Mouse (Mus musculus): ENCODE results near the gene Pkig. TPM values are rescaled to one million over a fixed set of nuclear protein-coding genes. Genes with fewer than 3 reads are reported as not detected.
A peak's percentile ranks its signal among the peaks of the same experiment; 100 is the strongest.

The Pkig gene
- polyA plus RNA-seq, 1 experiment from 2014 or later = 145 TPM

DNA sequence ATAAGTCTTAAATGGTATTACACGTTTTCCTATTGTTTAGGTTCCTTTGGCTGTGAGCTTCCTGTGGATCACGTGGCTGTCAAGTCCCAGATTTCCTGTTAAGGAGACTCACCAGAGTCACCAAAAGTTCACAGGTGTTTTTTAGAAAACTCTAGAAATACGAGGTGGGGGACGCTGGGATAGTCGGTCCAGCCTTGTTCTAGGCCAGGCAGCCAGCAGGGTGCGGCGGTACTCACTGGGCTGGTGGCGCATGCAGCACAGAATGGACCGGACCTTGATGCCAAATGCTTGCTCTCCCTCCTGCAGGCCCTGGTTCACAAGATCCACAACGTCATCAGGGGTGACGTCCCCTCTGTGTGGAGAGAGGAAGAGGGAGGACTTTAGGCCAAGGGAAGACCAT lies 73.8 kb downstream of the Pkig start:
- no peaks in the 10 kb centered on the region for H3K27me3 ChIP-seq (ENCODE audit: insufficient read depth, low read length)
- TF ChIP-seq CTCF (IDR thresholded peaks at IDR 0.05; ENCODE audit: low read depth) = no peak
- no peak overlapping the region for H3K9ac ChIP-seq
- H3K4me2 ChIP-seq = no peak overlapping the region
- ATAC-seq (ENCODE audit: insufficient read depth) (no peak), DNase-seq (no peak)
- peaks cover 26% of the 10 kb centered on the region for H3K36me3 ChIP-seq (ENCODE audit: insufficient read depth)
- no peaks in the 10 kb centered on the region for H3K4me1 ChIP-seq (ENCODE audit: insufficient read depth)
- H3K4me3 ChIP-seq (ENCODE audit: low read depth, low read length) = no peak overlapping the region
- WGBS = 82% methylated on average over 11 of the region's 11 CpGs
- no peaks in the 10 kb centered on the region for H3K9me3 ChIP-seq (ENCODE audit: low read depth, low read length)
- H3K27ac ChIP-seq (ENCODE audit: low read depth) = no peak overlapping the region

DNA sequence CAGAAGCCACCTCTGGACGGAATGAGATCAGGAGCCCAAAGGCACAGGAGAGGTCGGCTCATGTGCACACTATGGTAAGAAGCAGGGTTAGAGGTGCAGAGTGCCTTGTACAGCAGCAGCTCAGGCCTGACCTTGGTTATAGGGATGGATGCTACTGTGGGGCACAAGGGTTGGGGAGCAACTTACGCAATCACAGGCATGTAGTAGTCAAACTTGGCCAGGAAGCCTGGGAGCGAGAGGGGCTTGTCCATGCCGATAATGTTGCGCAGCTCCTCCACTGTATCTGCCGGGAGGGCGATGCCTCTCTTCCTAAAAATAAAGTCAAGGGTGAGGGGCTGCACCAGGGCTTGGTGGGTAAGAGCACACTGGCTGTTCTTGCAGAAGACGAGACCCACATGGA lies 77.0 kb downstream of the Pkig start:
- Histone ChIP-seq H3K27me3 (ENCODE audit: insufficient read depth, low read length) (no peaks in the 10 kb centered on the region), H3K9ac (no peak overlapping the region), H3K9me3 (ENCODE audit: low read depth, low read length) (no peaks in the 10 kb centered on the region), H3K27ac (ENCODE audit: low read depth) (no peak overlapping the region), H3K4me1 (ENCODE audit: insufficient read depth) (no peaks in the 10 kb centered on the region), H3K36me3 (ENCODE audit: insufficient read depth) (peaks cover 13% of the 10 kb centered on the region), H3K4me3 (ENCODE audit: low read depth, low read length) (no peak overlapping the region), H3K4me2 (no peak overlapping the region)
- ATAC-seq (ENCODE audit: insufficient read depth) = no peak
- 85% methylated on average over 9 of the region's 9 CpGs for WGBS
- no peak for TF ChIP-seq CTCF (IDR thresholded peaks at IDR 0.05; ENCODE audit: low read depth)
- no peak for DNase-seq

DNA sequence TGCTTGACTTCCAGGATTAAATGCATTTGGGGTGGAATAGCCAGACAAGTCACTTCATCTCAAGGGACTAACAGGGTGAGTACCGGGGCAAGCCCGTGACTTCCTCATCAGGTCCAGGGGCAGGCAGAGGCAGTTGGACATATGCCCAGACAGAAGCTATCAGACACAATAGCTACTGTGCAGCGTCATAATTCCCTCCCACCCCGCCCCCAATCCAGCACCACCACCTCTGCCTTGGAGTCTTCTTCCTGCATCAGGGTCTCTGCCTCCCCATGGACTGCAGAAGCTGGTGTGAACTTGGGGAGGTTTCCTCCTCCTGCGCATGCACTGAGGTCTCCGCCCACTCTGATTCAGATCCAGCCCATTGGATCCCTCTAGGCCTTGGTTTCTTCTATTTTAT lies 77.8 kb downstream of the Pkig start:
- no peak overlapping the region for H3K4me3 ChIP-seq (ENCODE audit: low read depth, low read length)
- peak; percentile 74 for DNase-seq
- H3K27me3 ChIP-seq (ENCODE audit: insufficient read depth, low read length) = no peaks in the 10 kb centered on the region
- H3K4me2 ChIP-seq = no peak overlapping the region
- no peak overlapping the region for H3K27ac ChIP-seq (ENCODE audit: low read depth)
- WGBS = 57% methylated on average over 6 of the region's 6 CpGs
- peaks cover 6% of the 10 kb centered on the region; the same call in 1 of the 2 replicates for H3K36me3 ChIP-seq (ENCODE audit: insufficient read depth)
- H3K9me3 ChIP-seq (ENCODE audit: low read depth, low read length) = no peaks in the 10 kb centered on the region
- H3K9ac ChIP-seq = no peak overlapping the region
- peak; percentile 67; the same call in 1 of the 2 replicates for ATAC-seq (ENCODE audit: insufficient read depth)
- TF ChIP-seq CTCF (IDR thresholded peaks at IDR 0.05; ENCODE audit: low read depth) = no peak
- no peaks in the 10 kb centered on the region for H3K4me1 ChIP-seq (ENCODE audit: insufficient read depth)

DNA sequence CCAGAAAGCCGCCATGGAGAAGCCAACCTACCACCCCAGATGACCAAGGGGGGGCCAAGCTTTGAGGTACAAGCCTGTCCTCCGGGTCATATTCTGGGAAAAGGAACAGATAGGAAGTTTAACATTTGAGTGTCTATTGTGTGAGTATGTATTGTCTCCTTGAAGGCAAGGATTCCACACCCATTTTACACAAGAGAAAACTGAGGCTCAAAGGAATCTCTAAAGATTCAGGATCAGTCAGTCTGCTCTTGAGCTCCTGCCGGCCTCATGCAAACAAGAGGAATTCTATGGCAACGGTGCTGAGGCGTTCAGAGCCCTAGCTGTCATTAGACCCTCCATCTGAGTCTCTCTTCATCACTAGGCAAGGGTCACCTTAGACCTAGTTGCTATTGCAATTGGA lies 84.5 kb downstream of the Pkig start:
- no peak for ATAC-seq (ENCODE audit: insufficient read depth)
- Histone ChIP-seq H3K4me3 (ENCODE audit: low read depth, low read length) (no peak overlapping the region), H3K9ac (no peak overlapping the region), H3K9me3 (ENCODE audit: low read depth, low read length) (no peaks in the 10 kb centered on the region), H3K36me3 (ENCODE audit: insufficient read depth) (no peaks in the 10 kb centered on the region), H3K27ac (ENCODE audit: low read depth) (no peak overlapping the region), H3K4me1 (ENCODE audit: insufficient read depth) (no peaks in the 10 kb centered on the region), H3K4me2 (no peak overlapping the region), H3K27me3 (ENCODE audit: insufficient read depth, low read length) (no peaks in the 10 kb centered on the region)
- 38% methylated on average over 5 of the region's 5 CpGs for WGBS
- no peak for DNase-seq
- no peak for TF ChIP-seq CTCF (IDR thresholded peaks at IDR 0.05; ENCODE audit: low read depth)

DNA sequence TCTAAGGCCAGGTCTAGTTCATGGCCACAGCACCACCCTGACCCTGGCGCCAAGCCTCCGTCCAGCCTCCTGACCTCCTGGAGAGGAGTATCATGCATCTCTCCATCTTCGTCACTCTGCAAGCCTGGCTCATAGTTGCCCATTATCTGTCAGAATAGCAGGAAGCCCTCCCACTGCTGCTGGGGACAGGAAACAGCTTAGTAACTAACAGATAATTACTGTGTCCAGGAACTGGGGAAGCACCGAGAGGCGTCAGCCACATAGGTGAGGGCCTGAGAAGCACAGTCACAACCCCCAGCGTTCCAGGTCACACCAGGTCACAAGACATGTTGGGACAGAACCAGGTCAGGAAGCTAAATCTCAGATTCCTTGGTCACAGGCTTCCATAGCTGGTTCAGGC lies 85.2 kb downstream of the Pkig start:
- Histone ChIP-seq H3K4me2 (no peak overlapping the region), H3K9me3 (ENCODE audit: low read depth, low read length) (no peaks in the 10 kb centered on the region), H3K9ac (no peak overlapping the region), H3K4me3 (ENCODE audit: low read depth, low read length) (no peak overlapping the region), H3K27me3 (ENCODE audit: insufficient read depth, low read length) (0 out of 2 replicates have a peak, but pooled peaks cover 2% of the 10 kb centered on the region), H3K27ac (ENCODE audit: low read depth) (no peak overlapping the region), H3K36me3 (ENCODE audit: insufficient read depth) (no peaks in the 10 kb centered on the region), H3K4me1 (ENCODE audit: insufficient read depth) (no peaks in the 10 kb centered on the region)
- ATAC-seq (ENCODE audit: insufficient read depth) (no peak; the same call in 1 of the 2 replicates), DNase-seq (peak; percentile 25)
- TF ChIP-seq CTCF (IDR thresholded peaks at IDR 0.05; ENCODE audit: low read depth) = no peak
- 29% methylated on average over 6 of the region's 6 CpGs for WGBS

DNA sequence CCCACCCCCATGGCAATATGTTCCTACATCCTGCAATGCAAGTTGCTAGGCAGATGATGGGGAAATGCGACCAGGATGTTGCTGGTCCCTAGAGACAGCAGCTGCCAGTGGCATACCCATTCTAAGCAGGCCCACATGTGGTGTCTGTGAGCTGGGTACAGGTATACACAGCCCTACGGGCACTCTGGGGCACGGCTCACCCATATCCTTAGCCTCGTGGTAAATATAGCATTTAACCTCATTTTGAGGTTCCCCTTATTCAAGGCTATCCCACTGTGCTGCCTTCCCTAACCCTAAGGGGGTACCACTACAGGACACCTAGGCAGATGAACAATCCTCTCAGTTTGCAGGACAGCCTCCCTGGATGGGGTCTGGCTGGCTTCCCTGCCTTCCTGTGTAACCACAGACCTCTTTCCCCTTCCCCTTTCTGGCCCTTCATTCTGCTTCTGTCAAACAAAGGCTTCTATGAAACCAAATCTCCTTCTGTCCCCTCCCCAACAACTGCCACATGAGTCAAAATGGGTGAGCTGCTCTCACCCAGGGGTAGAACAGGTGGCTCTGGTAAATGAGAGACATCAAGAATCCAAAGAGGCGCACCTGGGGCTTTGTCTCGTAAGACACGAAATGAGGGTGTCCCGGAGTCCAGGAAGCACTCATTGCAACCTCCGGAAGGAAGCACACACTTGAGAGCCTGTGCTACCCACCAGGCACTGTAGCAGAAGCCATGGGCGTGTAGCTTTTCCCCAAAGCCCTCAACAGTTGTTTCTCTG lies 86.8 kb downstream of the Pkig start:
- Histone ChIP-seq H3K27ac (ENCODE audit: low read depth) (no peak overlapping the region), H3K9ac (no peak overlapping the region), H3K27me3 (ENCODE audit: insufficient read depth, low read length) (peaks cover 14% of the 10 kb centered on the region; the same call in 1 of the 2 replicates), H3K4me2 (no peak overlapping the region), H3K4me3 (ENCODE audit: low read depth, low read length) (no peak overlapping the region), H3K36me3 (ENCODE audit: insufficient read depth) (no peaks in the 10 kb centered on the region), H3K4me1 (ENCODE audit: insufficient read depth) (peaks cover 7% of the 10 kb centered on the region; the same call in 1 of the 2 replicates), H3K9me3 (ENCODE audit: low read depth, low read length) (no peaks in the 10 kb centered on the region)
- 71% methylated on average over 10 of the region's 10 CpGs for whole genome bisulfite sequencing
- no peak for TF ChIP-seq CTCF (IDR thresholded peaks at IDR 0.05; ENCODE audit: low read depth)
- no peak for ATAC-seq (ENCODE audit: insufficient read depth)
- no peak for DNase-seq

DNA sequence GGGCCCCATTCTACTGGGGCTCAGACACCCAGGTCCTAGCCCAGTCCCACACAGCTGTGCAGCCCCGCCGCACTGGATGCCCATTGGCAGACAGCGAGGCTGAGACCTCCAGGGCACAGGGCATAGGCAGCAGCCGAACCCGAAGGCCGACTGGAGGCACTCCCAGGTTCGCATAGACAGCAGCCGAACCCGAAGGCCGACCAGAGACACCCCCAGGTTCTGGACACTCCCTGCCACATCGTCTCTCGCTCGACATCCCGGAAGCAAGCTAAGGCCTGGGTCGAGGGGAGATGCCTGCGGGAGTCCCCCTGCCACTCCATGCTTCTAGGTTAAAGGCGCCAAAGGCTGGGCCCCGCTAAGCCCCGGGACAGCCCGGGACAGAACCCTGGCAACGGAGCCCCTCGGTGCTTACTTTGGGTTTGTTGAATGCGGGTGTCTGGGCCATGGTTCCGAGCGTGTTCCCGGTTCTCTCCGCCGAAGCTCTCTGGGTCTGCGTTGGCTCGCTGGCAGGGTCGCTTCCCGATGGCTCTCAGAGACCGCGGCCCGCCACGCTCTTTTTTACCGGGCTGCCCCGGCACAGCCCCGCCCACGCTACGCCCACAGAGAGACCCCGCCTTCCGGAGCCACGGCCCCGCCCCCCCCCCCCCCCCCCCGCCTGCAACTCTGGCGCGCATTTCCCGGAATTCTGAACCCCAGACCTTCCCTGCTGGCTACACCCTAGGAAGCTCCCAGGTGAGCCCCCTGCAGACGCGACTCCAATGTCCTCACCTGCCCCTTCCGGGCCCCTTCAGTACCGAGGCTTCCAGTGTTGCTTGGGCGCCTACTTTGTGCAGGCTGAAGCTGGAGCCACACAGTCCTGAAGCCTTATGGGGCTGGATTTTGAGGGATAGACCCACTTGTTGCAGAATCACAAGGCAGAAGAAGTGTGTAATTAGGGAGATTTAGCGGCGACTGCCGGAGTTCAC lies 91.7 kb downstream of the Pkig start, which contains the start of gene Ada:
Gene Ada, minus strand, starts transcription at position 593 of the 965 bp plus-strand sequence.
- peak; percentile 83 for DNase-seq
- no peaks in the 10 kb centered on the region for H3K36me3 ChIP-seq (ENCODE audit: insufficient read depth)

More for the DNA sequence above, 91.7 kb downstream of the Pkig start, which contains the start of gene Ada:
- TF ChIP-seq CTCF (IDR thresholded peaks at IDR 0.05; ENCODE audit: low read depth) = no peak; the same call in 1 of the 2 replicates
- under 1% methylated on average over 51 of the region's 57 CpGs for WGBS
- peaks cover 7% of the 10 kb centered on the region; the same call in 1 of the 2 replicates for H3K4me1 ChIP-seq (ENCODE audit: insufficient read depth)
- H3K27me3 ChIP-seq (ENCODE audit: insufficient read depth, low read length) = peaks cover 14% of the 10 kb centered on the region; the same call in 1 of the 2 replicates
- no peaks in the 10 kb centered on the region for H3K9me3 ChIP-seq (ENCODE audit: low read depth, low read length)
- H3K4me2 ChIP-seq = peak within 1 kb of the TSS; percentile 99
- no peak within 1 kb of the TSS for H3K27ac ChIP-seq (ENCODE audit: low read depth)
- peak within 1 kb of the TSS; percentile 59 for H3K4me3 ChIP-seq (ENCODE audit: low read depth, low read length)
- peak within 1 kb of the TSS; percentile 72 for H3K9ac ChIP-seq
- peak; percentile 70 for ATAC-seq (ENCODE audit: insufficient read depth)
